Mouse (Mus musculus): ENCODE measurements at regions not wholly inside any gene's neighbourhood (a gene's known extent, or its start where the extent isn't known, plus 50 kb on each side); places are given as distances from the start of the nearest gene placed in this dataset.

GRCm38 (mm10) chr4:55475409-55475808, 56.9 kb downstream of the Klf4 start:
- no peak for DNase-seq (ENCODE audit: low read depth)

DNA sequence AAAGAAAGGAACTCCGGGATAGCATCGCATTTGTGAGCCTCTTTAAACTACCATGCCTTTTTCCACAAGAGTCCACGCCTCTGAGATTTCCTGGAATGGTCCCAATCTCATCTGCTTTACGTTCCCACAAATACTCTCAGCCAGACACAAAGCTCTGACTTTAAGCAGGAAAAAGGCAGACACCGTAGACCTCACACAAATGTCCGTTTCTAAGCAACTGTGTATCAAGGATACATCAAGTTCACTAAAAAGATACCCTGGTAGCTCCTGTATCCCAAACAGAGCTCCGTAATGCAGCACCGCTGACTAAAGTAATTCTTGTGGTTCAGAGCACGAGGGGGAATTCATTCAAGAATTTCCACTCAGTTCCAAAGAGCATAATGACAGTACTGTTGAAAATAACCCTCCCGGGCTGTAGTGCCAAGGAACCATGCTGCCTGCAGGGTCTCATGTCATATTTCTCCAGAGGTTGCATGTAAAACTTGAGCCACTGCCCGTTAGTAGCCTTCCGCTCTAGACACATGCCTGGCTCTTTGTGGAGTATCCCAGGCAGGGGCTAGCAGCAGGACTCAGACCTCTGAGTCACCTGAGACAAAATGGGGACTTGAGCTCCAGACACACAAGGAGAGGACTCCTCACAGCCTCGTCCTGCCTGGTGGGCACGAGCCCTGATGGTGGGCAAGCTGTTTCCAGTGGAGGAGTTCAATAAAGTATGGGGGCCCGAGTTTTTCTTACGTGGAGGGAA, 58.0 kb downstream of the Klf4 start:
- no peak for DNase-seq (ENCODE audit: low read depth)

- no peak for DNase-seq (ENCODE audit: low read depth)
Measured at GRCm38 (mm10) chr4:55472649-55473048, 59.6 kb downstream of the Klf4 start.

GRCm38 (mm10) chr4:55470779-55471663, 61.2 kb downstream of the Klf4 start:
- no peak for DNase-seq (ENCODE audit: low read depth)

DNA sequence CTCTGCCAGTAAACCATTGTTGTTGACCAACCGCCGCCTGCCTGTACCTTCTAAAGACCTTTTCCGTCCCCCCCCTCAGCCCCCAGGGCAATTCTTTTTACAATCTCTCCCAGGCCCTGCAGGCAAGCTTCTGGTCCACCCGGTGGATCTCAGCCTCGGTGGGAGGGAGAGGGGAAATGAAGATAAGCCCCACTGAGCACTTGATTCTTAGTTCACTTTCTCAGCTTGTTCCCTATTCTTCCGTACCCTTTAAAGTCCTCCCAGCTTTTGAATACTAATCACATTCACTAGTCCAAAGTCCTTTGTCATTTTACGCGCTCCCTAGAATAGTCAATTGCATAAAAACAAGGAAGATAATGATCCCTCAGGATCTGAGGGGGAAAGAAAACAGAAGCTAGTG, 68.1 kb downstream of the Klf4 start:
- no peak for DNase-seq (ENCODE audit: low read depth)

GRCm38 (mm10) chr4:55461927-55462326, 70.3 kb downstream of the Klf4 start:
- no peak for DNase-seq (ENCODE audit: low read depth)

DNA sequence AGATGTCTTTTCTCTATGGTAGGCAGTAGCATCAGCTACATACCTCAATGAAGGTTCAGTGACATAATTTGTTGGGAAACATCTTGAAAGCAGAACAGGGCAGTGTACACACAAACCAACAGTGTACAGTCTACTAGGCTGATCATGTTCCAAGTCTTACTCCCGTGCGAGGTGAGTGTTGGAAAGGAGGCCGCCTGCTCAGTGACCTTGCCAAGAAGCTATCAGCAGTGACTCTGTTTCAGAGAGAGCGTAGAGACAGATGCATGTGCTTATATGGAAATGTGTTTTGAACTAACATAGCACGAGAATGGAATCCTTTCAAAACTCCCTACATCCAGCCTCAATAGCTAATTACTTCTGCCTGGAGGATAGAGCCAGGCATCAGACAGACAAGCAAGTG, 78.4 kb downstream of the Klf4 start:
- DNase-seq (ENCODE audit: low read depth): no peak

DNA sequence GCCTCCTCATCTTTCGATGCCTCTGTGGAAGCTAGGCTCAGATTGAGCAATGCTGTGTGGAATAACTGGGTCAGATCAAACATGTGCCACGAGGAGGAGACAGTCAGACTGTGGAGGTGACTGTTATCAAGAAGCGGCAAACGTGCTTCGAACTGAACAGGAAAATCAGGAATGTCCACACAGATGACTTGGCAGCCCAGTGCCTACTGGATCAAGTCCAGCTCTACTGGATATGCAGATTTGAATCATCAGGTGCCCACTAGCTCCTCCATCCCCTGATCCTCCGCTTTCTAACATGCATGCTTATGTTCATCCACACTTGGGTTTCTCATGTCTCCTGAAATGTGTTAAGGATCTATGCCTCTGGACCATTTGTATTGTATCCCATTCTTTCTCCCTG, 79.7 kb downstream of the Klf4 start:
- DNase-seq (ENCODE audit: low read depth): no peak

- DNase-seq (ENCODE audit: low read depth): no peak
Measured at GRCm38 (mm10) chr4:55451711-55452110, 80.6 kb downstream of the Klf4 start.

GRCm38 (mm10) chr4:55451026-55451425, 81.2 kb downstream of the Klf4 start:
- peak; percentile 16 for DNase-seq (ENCODE audit: low read depth)

- peak; percentile 34 for DNase-seq (ENCODE audit: low read depth)
Measured at GRCm38 (mm10) chr4:55443489-55443888, 88.8 kb downstream of the Klf4 start.

DNA sequence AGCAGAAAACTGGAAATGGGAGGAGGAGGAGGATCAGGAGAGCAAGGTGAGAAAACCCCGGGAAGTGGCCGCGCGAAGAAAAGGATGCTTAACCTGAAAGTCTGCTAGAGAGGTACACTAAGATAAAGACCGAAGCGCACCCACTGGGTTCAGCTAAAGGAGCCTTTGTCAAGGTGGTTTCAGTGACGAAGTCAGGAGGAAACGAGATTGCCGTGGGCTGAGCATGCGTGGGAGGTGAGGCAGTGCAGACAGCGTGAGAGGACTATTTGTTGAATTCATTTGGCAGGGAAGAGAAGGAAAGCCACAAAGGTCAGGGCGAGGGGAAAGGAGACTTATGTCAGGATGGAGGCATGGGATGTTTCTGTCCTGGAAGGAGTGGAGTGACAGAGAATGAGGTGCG, 90.2 kb downstream of the Klf4 start:
- peak; percentile 29 for DNase-seq (ENCODE audit: low read depth)
